Mouse (Mus musculus): ENCODE measurements around the gene Gm4779. TPM values are rescaled to one million over a fixed set of nuclear protein-coding genes. Genes with fewer than 3 reads are reported as not detected.

Gm4779 gene
- polyA plus RNA-seq, 1 experiment from 2014 or later: 0.18 TPM

Other genes starting within 250 kb of the Gm4779 start
- 182 and 200 TPM in 2 replicates for gene Ogt, start 154.4 kb downstream of the Gm4779 start, polyA plus RNA-seq (2014; fragmentation: Nextera tagmentation; extraction: Ambion mirVana)
- 0.58 and 0.82 TPM in 2 replicates for gene Cxcr3, start 60.2 kb downstream of the Gm4779 start, polyA plus RNA-seq (2014; fragmentation: Nextera tagmentation; extraction: Ambion mirVana)
- gene 8030474K03Rik, start 233 bp upstream of the Gm4779 start, polyA plus RNA-seq (2014; fragmentation: Nextera tagmentation; extraction: Ambion mirVana): 0.22 TPM in 1 of 2 replicates, not detected in the other
- 9.9 and 11.5 TPM in 2 replicates for gene Nhsl2, start 55.0 kb upstream of the Gm4779 start, polyA plus RNA-seq (2014; fragmentation: Nextera tagmentation; extraction: Ambion mirVana)

Data from embryonic facial prominence, embryonic 14.5 days (tissue).